Mouse (Mus musculus) kidney, postnatal 25 days (tissue): ENCODE measurements around the gene Vmn1r78.
"Not testable (repeated sequence)": the region's sequence is repeated elsewhere in the genome, so short reads cannot be mapped to it uniquely, and the experiment has no call there.

Source experiments
- DNase-seq, 2 experiments: peaks; one replicate each; pipeline ENCODE4 v3.0.0; 2021; ENCODE audit warnings: mixed read lengths in 2 of 2

Gene Vmn1r78

DNA sequence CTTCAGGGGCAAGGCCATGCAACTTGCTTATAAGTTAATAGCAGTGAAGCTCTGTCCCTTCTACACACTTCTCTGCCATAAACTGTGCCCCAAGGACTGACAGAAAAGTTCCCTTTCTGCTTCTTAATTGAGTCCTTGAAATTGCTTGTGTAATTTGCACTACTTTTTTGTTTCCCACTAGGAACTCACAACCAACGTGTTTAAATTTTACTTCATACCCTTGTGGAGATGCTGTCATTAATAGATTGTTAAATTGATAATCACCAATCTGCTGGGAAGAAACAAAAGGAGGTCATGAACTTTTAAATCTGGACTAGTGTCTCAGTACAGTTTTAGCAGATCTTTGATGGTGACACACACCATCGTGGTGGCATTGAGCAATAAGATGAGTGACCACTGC lies at the start of gene Vmn1r78:
TSS of gene Vmn1r78 (plus strand) at position 301 of the 400 bp plus-strand sequence.
- no peak for DNase-seq

GRCm38 (mm10) chr7:12156463-12156862 lies 6.4 kb downstream of the Vmn1r78 start:
- DNase-seq = not testable (repeated sequence)

- DNase-seq = not testable (repeated sequence)
Observed at GRCm38 (mm10) chr7:12170979-12171378, 20.9 kb downstream of the Vmn1r78 start, which contains the start of gene Vmn1r79. Gene Vmn1r79, plus strand, starts transcription at chr7:12171279.

GRCm38 (mm10) chr7:12172926-12173325 lies 22.9 kb downstream of the Vmn1r78 start:
- not testable (repeated sequence) for DNase-seq

DNA sequence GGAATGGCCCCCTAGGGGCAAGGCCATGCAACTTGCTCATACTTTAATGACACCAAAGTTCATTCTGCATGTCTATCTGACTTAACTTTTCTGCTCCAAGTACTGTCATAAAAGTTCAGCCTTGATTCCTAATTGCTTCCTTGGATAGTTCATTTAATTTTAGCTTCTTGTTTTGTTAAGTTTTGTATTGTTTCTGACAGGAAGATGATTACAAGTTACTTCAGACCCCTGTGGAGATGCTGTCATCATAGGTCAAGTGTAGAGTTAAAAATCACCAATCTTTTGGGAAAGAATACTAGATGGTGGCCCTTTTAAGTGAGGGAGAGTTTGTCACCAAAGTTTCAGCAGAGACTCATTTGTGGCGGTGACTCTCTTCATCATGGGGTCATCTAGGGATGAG lies 38.9 kb downstream of the Vmn1r78 start, which contains the start of gene Vmn1r80:
TSS of gene Vmn1r80 (plus strand) at position 301 of the 400 bp plus-strand sequence.
- no peak for DNase-seq

GRCm38 (mm10) chr7:12204141-12204540 lies 54.1 kb downstream of the Vmn1r78 start:
- DNase-seq = no peak
